Mouse (Mus musculus) left cerebral cortex, postnatal 10 days (tissue): ENCODE data around the gene Mgat3. TPM values are rescaled to one million over a fixed set of nuclear protein-coding genes. Genes with fewer than 3 reads are reported as not detected.

Experiments used
- DNase-seq, 2 experiments: peaks; one replicate each; pipeline ENCODE4 v3.0.0; 2021 to 2022; ENCODE audit warnings: low spot score in 2 of 2, mixed read lengths in 1 of 2; ENCODE audit errors: extremely low spot score in 1 of 2
- intact Hi-C: fragments of 180-260 bp; cut with DNase I; formaldehyde crosslinking; loops from one replicate; pipeline ENCODE4 v1.15.1; 2025
- total RNA-seq, 2 experiments: library from RNA; stranded (reverse); gene quantifications; 2 replicates each; pipeline ENCODE4 v1.2.3; 2021

Gene Mgat3
- total RNA-seq, 2 experiments from 2014 or later, result 94.2 to 98.8 TPM

DNA sequence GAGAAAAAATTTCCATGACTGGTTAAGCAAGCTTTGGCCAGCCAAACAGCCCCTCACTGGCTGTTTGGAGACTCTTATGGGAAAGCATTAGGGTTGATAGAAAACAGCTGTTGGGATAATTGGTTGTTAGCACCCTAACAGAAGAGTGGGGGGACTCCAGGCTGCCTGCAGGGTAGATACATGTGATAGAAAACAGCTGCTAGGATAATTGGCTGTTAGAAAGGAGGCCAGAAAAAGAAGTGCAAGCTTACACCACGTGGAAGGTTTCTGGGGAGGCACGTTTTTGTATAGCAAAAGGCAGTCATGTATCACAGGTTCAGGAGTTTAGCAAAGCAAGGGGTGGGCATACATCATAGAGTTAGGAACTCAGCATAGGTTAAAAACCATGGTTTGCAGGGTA is 80.0 kb downstream of the Mgat3 start:
- intact Hi-C loops, result no loop called here
- no peak for DNase-seq

DNA sequence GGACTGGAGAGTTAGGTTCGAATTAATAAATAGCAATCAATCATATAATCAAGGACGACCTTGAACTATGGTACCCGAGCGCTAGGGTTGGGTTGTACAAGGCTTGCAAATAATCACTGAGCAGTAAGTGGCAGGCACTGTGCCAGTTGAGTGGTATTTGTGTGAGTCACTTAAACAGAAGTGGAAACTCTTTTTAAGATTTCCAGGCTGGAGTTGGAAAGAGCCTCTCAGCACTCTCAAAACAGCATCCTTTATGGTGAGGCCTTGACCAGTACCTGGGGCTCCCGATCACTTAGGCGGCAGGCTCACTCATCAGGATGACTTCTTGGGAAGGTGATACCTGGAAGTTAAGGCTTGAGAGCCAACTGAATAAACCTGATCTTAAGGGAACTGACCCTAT is 80.7 kb downstream of the Mgat3 start:
- no peak for DNase-seq
- intact Hi-C loops, result no loop called here

DNA sequence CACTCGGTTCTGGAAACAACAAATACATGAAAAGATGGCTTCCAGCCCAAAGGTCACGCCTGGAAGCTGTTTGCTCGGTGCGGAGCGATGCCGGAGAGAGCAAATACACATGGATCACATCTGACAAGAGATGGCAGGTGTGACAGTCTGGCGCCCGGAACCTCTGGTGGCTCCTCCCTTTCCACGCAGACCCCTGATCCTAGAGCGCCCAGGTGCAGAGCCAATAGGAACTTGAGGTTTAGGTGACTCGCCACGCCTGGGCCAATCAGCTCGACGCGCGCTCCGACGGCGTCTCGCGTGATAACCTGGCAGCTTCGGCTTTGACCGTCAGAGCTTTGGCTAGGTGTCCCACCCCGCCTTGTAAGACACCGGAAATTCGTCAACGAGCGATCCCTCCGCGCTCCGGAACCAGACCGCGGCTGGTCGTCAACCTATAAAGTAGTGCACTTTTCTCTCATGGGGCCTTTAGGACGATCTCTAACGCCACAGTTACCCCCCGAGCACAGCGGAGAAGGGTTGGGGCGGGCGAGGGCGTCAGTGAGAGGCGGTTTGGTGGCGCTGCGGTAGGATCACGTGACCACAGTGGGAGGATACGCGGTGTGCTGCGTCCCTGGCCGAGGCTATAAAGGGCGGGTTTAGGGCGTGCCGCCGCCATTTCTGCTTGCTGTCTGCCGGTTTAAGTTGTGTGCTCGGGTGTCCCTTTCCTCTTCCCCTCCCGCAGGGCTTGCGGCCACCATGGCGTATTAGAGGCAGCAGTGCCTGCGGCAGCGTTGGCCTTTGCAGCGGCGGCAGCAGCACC is 81.5 kb downstream of the Mgat3 start, which contains the start of gene Atf4:
TSS of gene Atf4 (plus strand) at position 338 of the 799 bp plus-strand sequence.
- intact Hi-C loops, result no loop called here
- DNase-seq, result peak; percentile 99

DNA sequence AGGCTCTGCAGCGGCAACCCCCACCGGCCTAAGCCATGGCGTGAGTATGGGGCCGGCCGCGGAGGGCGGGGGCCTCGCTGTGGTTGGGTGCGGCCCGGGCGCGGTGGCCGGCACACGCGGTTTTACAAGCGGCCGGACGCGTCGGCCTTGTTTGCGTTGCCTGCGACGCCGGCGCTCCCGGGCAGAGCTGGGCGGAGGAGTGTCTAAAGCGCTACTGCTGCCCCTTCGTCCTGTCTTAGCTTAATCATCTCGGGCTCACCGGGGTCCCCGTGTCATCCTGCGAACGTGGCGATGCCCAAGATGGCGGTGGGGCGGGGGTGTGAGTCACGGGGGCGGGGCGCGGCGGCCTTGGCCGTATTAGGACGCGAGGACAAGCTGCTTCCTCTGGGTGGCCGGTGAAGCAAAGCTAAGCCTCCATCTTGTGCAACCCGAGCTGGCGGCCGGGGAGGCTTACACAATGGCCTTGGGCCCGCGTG is 82.2 kb downstream of the Mgat3 start:
- DNase-seq, result peak in 1 of 2 experiments; percentile 92
- intact Hi-C loops, result no loop called here

DNA sequence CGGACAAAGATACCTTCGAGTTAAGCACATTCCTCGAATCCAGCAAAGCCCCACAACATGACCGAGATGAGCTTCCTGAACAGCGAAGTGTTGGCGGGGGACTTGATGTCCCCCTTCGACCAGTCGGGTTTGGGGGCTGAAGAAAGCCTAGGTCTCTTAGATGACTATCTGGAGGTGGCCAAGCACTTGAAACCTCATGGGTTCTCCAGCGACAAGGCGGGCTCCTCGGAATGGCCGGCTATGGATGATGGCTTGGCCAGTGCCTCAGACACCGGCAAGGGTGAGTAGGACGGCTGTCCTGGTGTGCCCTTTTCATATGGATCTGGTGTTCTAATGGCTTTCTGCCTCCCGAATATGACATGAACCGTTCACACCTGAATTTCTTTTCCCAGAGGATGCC is 82.7 kb downstream of the Mgat3 start:
- no peak for DNase-seq
- intact Hi-C loops, result no loop called here

DNA sequence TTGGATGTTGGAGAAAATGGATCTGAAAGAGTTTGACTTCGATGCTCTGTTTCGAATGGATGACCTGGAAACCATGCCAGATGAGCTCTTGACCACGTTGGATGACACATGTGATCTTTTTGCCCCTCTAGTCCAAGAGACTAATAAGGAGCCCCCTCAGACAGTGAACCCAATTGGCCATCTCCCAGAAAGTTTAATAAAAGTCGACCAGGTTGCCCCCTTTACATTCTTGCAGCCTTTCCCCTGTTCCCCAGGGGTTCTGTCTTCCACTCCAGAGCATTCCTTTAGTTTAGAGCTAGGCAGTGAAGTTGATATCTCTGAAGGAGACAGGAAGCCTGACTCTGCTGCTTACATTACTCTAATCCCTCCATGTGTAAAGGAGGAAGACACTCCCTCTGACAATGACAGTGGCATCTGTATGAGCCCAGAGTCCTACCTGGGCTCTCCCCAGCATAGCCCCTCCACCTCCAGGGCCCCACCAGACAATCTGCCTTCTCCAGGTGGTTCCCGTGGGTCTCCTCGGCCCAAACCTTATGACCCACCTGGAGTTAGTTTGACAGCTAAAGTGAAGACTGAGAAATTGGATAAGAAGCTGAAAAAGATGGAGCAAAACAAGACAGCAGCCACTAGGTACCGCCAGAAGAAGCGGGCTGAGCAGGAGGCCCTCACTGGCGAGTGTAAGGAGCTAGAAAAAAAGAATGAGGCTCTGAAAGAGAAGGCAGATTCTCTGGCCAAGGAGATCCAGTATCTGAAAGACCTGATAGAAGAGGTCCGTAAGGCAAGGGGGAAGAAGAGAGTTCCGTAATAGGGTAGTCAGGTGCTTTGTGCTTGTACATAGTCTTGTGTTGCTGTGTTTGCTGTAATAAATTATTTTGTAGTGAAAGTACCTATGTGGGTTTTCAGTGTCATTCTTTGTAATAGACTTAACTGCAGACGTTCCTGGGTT is 83.4 kb downstream of the Mgat3 start:
- DNase-seq, result no peak
- intact Hi-C loops, result no loop called here

DNA sequence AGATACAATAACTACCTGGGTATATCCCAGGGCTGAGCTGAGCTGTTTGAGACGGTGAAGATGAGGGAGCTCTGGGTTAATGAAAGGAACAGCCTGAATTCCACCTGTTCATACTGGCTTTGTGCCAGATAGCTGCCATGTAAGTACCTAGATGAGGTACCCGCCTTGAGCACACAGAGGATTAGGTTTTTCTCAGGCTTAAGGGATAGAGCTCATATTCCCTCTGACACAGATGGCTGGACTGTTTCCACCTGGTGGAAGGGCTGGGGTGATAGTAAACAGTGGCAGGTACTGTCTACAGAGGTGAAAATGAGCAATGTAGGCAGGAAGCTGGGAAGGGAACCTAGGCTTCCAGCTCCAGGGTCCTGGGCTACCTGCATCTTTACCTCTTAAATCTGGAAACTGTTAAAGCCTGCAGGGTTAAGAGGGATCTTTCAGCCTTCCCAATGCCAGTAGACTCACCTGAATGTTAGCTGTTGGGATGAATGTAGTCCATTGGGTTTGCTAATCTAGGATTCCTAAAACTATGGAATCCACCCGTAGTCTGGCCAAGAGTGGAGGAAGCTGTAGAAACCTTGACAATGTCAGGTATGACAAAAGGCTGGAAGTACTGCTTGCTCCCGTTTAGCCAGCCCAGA is 84.2 kb downstream of the Mgat3 start:
- no peak for DNase-seq
- intact Hi-C loops, result no loop called here

DNA sequence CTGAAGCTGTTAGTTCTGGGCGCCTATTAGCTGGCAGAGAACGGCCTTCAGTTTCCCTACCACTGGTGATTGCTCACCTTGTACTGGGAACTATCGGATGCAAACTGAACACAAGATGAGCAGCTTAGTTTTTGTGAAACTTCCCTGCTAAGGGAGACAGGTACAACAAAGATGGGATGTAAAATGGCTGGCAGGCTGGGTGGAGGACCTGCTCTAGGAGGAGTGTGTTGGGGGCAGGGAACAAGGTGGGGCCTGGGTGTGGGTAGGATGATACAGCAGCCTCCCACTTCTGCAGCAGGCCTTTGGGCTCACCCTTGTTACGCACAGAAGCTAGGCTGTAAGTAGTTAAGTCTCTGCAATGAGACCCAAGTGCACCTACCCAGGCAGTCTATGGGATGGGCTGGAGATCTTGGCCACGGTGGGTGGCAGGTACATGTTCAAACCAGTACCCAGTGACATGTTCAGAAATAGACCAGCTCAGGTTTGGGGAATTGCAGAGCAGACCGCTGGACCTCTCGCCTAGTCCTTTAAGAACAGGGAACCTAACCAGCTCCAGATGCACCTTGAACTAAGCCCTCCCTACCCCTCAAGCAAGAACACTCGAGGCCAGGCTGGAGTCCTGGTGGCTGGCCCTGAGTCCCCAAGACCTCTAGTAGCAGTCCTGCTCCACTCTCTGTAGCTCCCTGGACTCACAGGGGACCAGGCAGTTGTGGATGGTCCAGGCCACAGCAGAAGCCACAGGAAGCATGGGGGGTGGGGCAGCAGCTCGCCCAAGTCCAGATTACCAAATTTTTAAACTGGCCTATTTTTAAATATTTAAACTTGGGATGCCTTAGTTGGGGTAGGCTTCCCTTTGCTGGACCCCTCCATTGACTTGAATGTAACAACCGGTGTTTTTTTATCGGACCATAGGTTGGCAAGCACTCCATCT is 85.0 kb downstream of the Mgat3 start:
- intact Hi-C loops, result no loop called here
- no peak for DNase-seq

DNA sequence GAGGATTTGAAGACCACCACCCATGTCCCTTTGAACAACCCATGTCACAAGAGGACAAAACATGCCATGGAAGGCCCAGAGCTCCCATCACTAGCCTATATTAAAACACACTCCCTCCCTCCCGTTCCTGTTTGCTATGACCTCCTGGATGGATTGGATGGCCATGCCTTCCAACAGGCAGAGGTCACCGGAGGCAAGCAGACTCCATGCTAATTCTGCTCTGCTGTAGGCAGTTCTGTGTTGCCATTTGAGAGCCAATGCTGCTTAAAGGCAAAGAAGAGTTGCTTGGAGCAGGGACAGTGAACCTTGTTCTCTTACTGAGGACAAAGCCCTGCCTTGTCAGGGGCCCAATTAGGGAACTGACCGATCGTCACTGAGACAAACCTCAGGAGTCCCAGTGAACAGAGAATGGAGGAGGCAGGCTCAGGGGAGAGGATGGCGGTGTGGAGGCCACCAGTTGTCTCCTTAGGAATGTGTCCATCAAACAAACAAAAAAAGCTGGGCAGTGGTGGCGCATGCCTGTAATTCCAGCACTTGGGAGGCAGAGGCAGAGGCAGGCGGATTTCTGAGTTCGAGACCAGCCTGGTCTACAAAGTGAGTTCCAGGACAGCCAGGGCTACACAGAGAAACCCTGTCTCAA is 86.0 kb downstream of the Mgat3 start:
- no peak for DNase-seq
- intact Hi-C loops, result loop anchor here (10.0 kb wide), 1 partner anchor 935 kb away; the partner anchor contains the start of gene Mrtfa

DNA sequence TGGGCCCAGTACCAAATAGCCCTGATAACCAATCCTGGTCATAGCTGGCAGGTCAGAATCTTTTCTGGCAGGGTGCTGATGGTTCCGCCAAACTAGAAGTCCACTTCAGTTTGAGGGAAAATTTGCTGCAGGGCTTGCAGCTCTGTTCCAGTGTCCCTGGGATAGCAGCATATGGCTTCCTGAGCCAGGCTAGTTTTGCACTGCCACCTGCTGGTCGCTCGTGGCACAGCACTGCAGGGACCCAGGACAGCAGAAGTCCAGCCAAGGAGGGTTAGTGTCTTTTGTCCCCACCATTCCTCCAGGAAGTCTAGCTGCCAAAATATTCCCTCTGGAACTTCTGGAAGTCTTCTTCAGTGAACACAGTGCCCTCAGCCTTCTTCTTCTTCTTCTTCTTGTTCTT is 87.2 kb downstream of the Mgat3 start:
- peak; percentile 80 to 84 for DNase-seq
- intact Hi-C loops, result loop anchor here (10.0 kb wide), 1 partner anchor 934 kb away; the partner anchor contains the start of gene Mrtfa

DNA sequence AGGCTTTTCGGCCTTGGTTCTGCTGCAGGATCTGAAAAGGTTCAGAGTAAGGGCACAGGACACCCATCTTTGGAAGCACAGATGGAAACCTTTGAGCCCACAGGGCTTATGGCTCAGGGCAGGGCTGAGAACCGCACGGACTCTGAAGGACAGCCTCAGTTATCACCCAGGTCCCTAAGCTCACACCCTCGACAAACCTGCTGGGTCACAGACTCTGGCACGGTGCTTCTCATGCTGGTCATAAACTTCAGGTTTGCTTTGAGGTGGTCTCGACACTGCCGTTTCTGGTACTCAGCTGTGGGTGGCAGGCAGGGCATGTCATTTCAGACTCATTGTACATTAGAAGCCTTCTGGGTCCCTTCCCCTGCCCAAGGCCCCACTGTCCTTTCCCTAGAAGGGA is 87.6 kb downstream of the Mgat3 start:
- DNase-seq, result no peak
- intact Hi-C loops, result loop anchor here (10.0 kb wide), 1 partner anchor 934 kb away; the partner anchor contains the start of gene Mrtfa

DNA sequence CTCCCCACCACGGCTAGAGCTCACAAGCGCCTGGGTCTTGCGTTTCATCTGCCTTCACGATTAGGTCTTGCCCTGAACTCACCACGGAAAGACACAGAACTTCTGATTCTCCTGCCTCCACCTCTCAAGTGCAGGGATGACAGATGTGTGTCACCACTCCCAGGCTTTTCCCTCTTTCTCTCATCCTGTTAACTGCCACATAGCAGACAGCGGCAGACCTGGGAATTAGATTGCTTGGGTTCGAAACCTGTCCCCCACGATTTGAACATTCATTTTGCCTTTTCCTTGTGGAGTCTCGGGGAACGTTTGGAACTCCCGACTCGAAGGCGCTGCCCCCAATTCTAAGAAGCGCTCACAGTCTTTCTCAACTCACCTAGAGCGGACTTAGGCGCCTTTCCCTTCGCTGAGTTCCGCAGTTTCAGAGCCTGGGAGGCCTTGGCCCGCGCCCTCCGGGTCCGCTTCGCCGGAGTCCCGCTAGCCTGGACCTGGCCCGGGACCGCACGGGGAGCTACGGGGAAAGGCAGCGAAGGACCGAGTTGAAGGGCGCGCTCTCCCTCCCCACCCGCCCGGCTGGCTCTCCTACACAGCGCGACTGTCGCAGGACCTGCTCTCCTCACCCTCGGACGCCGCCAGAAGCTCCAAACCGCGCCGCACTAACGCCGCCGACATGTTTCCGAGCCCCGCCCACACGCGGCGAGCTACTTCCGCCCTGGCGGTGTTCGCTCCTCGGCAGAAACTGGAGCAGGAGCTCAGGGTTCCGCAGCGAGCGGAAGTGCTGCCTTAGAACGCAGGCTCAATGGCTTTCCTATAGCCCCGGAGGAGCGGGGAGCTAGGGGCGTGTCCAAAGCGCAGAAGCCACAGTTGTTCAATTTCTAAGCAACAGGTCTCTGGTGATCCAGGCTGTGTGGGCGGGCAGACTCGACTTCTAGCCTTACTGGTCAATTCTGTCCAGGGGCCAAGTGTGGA is 90.4 kb downstream of the Mgat3 start, which contains the start of gene Rps19bp1:
TSS of gene Rps19bp1 (minus strand) at position 706 of the 966 bp plus-strand sequence.
- intact Hi-C loops, result loop anchor here (10.0 kb wide), 1 partner anchor 931 kb away; the partner anchor contains the start of gene Mrtfa
- peak; percentile 87 to 94 for DNase-seq

Other genes starting within 250 kb of the Mgat3 start
- 1 to 10 TPM; 5.6 to 7.1 TPM for gene Cbx7, start 202.6 kb upstream of the Mgat3 start, total RNA-seq
- gene Pdgfb, start 158.7 kb upstream of the Mgat3 start, total RNA-seq, result 10 to 100 TPM; 42.6 to 43.4 TPM
- gene Syngr1, start 82.4 kb upstream of the Mgat3 start, total RNA-seq, result 100 to 1,000 TPM; 430 to 441 TPM
- 100 to 1,000 TPM; 520 to 524 TPM for gene Rpl3, start 81.9 kb upstream of the Mgat3 start, total RNA-seq
- 10 to 100 TPM; 26.8 to 32.5 TPM for gene Tab1, start 40.6 kb upstream of the Mgat3 start, total RNA-seq
- gene Mief1, start 60.3 kb downstream of the Mgat3 start, total RNA-seq, result 10 to 100 TPM; 30.7 to 31.1 TPM
- 10 to 100 TPM; 13.6 to 21.0 TPM for gene AC140267.1, start 62.1 kb downstream of the Mgat3 start, total RNA-seq
- 100 to 1,000 TPM; 100 to 110 TPM for gene Atf4, start 81.5 kb downstream of the Mgat3 start, total RNA-seq
- 10 to 100 TPM; 41.5 to 47.5 TPM for gene Rps19bp1, start 90.6 kb downstream of the Mgat3 start, total RNA-seq
- gene Cacna1i, start 113.5 kb downstream of the Mgat3 start, total RNA-seq, result 10 to 100 TPM; 82.6 to 84.8 TPM